Mouse (Mus musculus): ENCODE results near the gene Arpc5.

DNA sequence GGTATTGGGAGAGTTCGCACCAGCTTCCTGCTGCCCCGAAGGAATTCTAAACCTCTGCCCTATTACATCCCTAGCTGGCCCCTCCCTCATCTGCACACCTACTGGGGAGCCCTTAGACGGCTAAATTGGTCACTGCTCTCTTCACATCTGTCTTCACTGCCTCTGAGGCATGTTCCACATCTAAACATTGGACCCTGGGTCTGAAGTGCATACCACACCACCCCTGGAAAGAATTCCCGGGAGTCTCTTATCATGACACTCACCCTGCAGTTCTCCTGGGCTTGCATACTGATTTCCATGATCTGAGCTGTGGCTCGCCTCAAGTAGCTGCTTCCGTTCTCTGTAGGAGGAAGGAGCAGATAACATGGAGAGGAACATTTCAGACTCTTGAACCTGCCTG is 24.5 kb downstream of the Arpc5 start:
- TF ChIP-seq CTCF (IDR thresholded peaks at IDR 0.05; ENCODE audit: low read depth) (no peak), EP300 (IDR thresholded peaks at IDR 0.05; ENCODE audit: low read depth) (no peak)

Data from liver, embryonic 14.5 days (tissue).